Mouse (Mus musculus): ENCODE data around the gene Ino80b. TPM values are rescaled to one million over a fixed set of nuclear protein-coding genes. Genes with fewer than 3 reads are reported as not detected.
A peak's percentile ranks its signal among the peaks of the same experiment; 100 is the strongest.

The Ino80b gene
- total RNA-seq, 2 experiments from 2014 or later, result 22.3 to 25.4 TPM

DNA sequence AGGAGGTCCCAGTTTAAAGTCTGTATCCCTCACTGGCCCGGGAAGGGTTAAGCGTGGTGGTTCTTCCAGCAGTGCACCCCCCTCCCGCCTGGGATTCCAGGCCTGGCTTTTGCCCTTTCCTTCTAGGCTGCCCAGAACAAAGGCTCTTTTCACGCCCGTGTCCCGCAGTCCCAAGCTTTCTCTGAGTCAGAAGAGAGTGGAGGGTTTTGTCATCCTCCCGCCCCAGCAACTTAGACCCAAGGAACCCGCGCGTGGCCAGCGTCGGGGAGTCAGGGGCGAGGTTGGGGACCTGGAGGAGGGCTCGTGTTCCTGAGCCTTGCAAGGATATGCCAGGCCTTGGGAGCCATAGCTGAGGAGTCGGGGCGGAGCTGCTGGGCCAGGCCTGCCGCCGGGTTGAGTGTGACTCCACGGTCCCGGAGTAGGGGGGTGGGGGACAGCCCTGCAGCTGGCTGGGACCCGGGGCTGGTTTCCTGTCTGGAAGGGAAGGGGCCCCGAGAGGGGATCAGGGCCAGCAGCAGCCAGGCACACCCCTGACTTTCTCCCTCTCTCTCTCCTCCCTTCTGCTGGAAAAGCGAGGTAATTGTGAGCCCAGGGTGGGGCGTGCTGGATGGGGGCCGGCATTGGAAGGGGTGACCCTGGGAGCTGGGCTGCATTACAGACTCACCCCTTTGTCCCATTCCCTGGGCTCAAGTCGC lies 11.8 kb upstream of the Ino80b start:
- H3K4me3 ChIP-seq, result peak overlapping the region; percentile 52
- peak overlapping the region; percentile 93 for H3K27ac ChIP-seq
- DNase-seq (ENCODE audit: low spot score in 2 of 2), result no peak
- TF ChIP-seq CTCF (conservative IDR thresholded peaks at IDR 0.05), result no peak

DNA sequence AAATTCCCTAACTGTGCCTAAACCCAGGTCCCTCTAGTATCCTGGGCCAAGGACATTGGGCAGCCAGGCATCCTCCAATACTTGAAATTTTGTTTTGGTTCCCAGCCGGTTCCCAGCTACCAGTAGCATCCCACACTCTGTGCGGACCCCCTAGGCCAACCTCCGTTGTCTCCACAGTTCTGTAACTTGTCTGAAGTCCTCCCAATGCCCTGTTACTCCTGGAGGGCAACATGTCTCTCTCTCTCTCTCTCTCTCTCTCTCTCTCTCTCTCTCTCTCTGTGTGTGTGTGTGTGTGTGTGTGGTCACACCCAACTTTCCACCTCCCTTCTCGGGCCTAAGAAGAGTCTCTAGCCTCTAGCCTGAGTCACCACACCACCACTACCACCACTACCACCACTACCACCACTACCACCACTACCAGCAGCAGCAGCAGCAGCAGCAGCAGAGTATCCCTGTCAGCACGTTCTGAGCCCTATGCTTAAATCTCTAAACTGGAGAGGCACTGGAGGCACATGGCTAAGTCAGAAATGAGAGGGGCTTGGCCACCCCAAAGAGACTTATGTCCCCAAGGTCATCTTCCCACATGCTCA lies 11.2 kb upstream of the Ino80b start:
- Histone ChIP-seq H3K4me3 (peak overlapping the region; percentile 52), H3K27ac (peak overlapping the region; percentile 93)
- no peak for DNase-seq (ENCODE audit: low spot score in 2 of 2)

DNA sequence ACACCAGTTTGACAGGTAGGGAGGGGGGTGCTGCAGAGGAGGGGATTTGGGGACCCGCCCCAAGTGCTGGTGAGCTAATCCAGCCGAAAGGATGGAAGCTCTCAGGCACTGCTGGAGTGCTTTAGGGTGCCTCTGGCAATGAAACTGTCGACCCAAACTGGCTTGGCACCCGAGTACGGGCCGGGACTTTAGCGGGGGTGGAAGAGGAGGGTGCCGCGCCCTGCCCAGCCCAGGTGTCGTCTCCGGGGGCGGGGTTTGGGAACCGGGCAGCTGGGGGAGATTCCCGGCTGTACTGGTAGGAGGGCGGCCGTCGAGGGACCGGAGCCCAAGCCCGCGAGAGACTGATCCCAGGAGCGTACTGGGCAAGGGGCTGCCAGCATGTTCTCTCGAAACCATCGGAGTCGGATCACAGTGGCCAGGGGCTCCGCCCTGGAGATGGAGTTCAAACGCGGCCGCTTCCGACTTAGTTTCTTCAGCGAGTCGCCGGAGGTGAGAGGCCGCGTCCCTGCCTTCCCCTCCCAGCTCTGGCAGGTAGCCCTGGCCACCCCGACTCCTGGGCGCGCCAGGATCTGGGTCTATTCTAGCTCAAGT lies 10.4 kb upstream of the Ino80b start:
- Histone ChIP-seq H3K4me3 (peak overlapping the region; percentile 41), H3K27ac (peak overlapping the region; percentile 73; the same call in 1 of the 2 replicates)
- no peak for TF ChIP-seq CTCF (conservative IDR thresholded peaks at IDR 0.05)
- no peak for DNase-seq (ENCODE audit: low spot score in 2 of 2)

More for the DNA sequence above, 11.2 kb upstream of the Ino80b start:
- no peak for TF ChIP-seq CTCF (conservative IDR thresholded peaks at IDR 0.05)

DNA sequence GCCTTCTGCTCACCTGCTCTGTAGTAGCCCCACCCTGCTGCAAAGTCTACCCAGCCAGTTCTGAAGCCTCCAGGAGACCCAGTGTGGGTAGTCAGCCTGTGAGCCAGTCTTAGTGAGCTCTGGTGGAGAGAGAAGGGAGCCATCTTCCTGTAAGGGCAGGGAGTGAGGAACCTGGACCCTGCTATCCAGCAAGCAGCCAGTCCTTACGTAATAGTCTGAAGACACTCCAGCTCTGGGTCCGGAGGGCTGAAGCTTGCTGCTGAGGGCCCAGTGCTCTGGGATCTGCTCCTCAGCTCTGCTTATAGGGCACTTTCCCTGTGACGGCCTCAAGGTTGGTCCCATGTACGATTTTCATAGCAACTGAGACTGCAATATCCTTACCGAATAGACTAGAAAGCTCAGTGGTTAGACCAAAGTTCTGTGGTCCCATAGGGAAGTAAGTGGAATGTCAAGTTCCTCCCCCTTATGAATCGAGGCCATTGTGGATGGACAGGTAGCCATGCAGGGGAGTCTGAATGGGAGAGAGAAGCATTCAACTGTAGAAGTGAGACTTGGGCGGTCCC lies 9.8 kb upstream of the Ino80b start, which contains the start of gene Rtkn:
Rtkn (plus strand) TSS at position 513 of the 563 bp plus-strand sequence.
- no peak for TF ChIP-seq CTCF (conservative IDR thresholded peaks at IDR 0.05)
- no peak for DNase-seq (ENCODE audit: low spot score in 2 of 2)
- peak within 1 kb of the TSS; percentile 41 for H3K4me3 ChIP-seq
- H3K27ac ChIP-seq, result peak within 1 kb of the TSS; percentile 73; the same call in 1 of the 2 replicates

DNA sequence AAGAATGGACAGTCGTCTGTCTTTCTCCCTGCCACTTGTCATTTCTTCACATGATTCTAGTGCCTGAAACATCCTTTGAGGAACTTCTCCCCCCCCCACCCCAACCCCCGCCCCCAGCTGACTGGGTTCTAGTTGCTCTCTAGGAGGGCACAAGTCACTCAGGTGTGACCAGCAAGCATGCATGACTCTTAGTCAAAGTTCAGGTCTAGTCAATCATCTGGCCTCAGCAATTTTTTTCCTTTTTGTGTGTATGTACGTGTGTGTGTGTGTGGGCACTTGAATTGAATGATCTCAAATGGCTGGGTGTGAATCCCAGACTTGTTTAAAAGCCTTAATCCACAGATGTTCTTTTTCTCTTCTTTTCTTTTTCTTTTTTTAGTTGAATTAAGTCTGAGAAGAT lies 9.0 kb upstream of the Ino80b start:
- no peak overlapping the region for H3K4me3 ChIP-seq
- no peak for TF ChIP-seq CTCF (conservative IDR thresholded peaks at IDR 0.05)
- H3K27ac ChIP-seq, result no peak overlapping the region
- DNase-seq (ENCODE audit: low spot score in 2 of 2), result no peak

DNA sequence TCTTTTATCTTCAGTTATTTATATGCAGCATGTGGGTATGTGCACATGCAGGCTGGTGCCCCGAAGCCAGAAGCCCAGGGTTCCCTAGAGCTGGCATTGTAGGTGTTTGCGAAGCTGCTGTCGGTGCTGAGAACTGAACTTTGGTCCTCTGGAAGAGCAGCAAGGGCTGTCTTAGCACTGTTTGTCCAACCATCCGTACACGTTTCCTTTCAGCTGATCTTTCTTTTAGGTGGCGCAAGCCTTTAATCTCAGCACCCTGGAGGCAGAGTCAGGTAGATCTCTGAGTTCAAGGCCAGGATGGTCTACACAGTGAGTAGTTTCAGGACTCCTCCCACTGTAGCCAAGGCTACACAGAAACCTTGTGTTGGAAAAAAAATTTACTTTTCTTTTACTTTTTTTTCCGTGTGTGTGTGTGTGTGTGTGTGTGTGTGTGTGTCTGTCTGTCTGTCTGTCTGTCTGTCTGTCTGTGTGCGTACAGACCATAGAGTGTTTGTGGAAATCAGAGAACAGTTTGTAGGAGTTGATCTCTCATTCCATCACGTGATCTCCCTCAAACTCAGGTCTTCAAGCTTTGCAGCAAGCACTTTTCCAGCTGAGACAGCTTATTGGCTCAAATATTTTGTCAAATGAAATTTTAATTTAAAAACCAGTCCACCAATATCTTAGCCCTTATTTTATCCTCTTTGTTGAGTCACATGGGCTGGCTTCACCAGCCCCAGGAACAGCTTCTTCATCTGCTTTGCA lies 7.1 kb upstream of the Ino80b start:
- DNase-seq (ENCODE audit: low spot score in 2 of 2), result no peak
- Histone ChIP-seq H3K4me3 (no peak overlapping the region), H3K27ac (no peak overlapping the region)
- TF ChIP-seq CTCF (conservative IDR thresholded peaks at IDR 0.05), result no peak

DNA sequence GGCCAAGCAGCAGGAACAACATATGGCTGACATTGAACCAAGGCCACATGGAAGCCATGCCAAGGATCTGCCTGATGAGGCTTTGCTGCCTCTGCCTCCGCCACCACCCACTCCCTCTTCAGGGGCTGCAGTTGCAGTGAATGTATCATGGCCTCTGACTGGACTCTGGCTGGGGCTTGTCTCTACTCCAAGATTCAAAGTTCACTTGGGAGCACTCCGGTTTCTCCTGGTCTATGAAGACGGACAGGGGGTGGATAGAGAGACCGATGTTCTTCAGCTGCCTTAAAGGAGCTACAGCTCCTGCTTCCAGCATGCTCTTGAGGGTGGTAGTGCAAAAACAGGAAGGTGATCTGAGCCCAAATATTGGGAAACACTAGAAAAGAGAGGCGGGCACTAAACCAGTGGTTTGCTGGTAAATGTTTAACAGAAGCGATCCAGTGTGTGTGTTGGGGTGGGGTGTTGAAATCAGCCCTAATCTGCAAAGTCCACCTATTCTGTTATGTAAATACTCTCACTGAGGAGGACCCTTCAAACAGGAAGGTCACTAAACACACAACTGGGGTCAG lies 6.3 kb upstream of the Ino80b start:
- no peak overlapping the region for H3K4me3 ChIP-seq
- DNase-seq (ENCODE audit: low spot score in 2 of 2), result no peak
- TF ChIP-seq CTCF (conservative IDR thresholded peaks at IDR 0.05), result no peak
- no peak overlapping the region for H3K27ac ChIP-seq

DNA sequence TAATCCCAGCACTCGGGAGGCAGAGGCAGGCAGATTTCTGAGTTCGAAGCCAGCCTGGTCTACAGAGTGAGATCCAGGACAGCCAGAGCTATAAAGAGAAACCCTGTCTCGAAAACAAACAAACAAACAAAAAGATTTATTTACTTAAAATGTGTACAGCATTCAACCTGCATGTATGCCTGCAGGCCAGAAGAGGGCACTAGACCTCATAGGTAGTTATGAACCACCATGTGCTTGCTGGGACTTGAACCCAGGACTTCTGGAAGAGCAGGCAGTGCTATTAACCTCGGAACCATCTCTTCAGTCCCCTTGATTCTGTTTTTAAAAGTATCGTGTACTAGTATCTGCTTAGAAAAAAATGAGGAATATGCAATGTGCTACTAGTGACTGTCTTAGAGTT lies 2.2 kb upstream of the Ino80b start:
- no peak for DNase-seq (ENCODE audit: low spot score in 2 of 2)
- Histone ChIP-seq H3K4me3 (no peak overlapping the region), H3K27ac (no peak overlapping the region)
- peak; percentile 63 for TF ChIP-seq CTCF (conservative IDR thresholded peaks at IDR 0.05)

DNA sequence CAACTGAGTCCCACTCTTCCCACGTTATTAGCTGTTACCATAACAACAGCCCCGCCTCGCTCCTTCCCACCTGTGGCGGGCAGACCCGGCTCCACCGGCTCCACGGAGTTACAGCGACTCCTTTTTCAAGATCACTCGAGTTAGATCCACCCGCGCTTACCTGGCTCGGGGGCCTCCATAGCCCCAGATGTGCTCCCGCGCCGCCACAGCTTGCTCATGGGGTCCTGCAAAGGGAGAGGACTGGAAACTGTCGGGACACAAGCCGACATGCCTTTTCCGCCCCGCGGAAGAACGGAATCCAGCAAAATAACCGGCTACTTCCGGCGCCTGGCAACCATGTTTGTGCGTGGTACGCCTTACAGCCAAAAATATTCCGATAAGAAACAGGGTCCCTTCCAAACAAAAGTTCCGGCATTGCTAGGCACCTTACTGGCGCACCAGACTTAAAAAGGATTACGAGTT lies 349 bp downstream of the Ino80b start:
- Histone ChIP-seq H3K4me3 (peak overlapping the region; percentile 96), H3K27ac (peak overlapping the region; percentile 84)
- no peak for TF ChIP-seq CTCF (conservative IDR thresholded peaks at IDR 0.05)
- peak; percentile 88 to 89 for DNase-seq (ENCODE audit: low spot score in 2 of 2)

DNA sequence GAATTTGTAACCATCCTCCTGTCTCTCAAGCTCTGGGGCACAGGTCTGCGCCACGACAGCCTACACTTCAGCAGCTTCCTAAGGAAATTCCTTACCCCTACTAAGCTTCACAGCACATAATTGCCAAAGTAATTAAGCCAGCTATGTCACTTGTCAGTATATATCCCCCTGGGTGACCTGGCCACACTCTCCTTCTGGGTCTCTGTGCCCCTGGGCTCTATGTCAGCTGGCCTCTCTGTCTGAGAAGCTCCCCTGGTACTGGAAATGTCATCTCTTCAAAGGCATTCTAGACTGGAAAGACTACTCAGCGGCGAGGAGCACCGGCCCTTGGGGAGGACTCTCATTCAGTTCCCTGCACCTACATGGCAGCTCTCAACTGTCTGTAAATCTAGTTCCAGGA lies 2.3 kb downstream of the Ino80b start:
- TF ChIP-seq CTCF (conservative IDR thresholded peaks at IDR 0.05), result no peak
- Histone ChIP-seq H3K27ac (no peak overlapping the region), H3K4me3 (no peak overlapping the region)
- DNase-seq (ENCODE audit: low spot score in 2 of 2), result no peak

DNA sequence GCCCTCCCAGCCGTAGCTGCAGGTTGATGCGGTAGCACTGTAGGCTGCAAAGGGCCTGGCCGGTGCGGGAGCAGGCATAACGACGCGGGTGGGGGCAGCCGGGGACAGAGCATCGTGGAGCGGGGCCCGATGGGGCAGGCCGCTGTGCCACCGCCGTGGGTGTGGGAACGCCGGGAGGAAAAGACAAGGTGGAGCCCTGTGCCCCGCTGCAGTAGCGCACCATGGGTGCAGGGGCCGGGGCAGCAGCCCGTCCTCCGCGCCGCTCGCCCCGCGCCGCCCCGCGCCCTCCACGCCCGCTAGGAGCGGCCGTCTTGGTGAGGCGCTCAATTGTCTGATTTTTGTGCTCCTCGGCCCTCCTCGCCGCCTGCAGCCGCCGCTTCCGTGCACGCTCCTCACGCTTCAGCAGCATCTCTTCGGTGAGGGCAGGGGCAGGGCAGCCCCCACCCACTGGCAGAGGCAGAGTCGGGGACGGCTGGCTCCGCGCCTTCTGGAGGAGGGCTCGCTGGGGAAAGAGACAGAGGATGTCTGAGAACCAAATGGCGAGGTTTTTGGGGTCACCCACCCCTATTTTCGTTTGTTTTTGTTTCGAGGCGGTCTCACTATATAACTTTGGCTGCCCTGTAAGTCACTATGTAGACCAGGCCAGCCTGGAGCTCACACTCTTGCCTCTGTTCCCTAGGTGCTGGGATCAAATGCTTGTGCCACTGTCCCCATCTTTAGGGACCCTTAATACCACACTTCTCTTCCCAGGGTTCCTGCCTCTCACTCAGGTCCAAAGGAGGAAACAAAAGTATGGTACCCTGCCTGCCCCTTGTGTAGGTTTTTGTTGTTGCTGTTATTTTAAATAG lies 3.1 kb downstream of the Ino80b start:
- Histone ChIP-seq H3K27ac (peak overlapping the region; percentile 86), H3K4me3 (peak overlapping the region; percentile 72)
- peak in 1 of 2 experiments; percentile 10 for DNase-seq (ENCODE audit: low spot score in 2 of 2)
- TF ChIP-seq CTCF (conservative IDR thresholded peaks at IDR 0.05), result peak; percentile 15; the same call in 1 of the 2 replicates
